Mouse (Mus musculus) leukemia stem cell, adult 10-12 weeks (primary cell): ENCODE data around the gene Lalba. TPM values are rescaled to one million over a fixed set of nuclear protein-coding genes. Genes with fewer than 3 reads are reported as not detected.

Experiments used
- polyA plus RNA-seq: library from polyadenylated mRNA; stranded (reverse); fragments of >175 nt; gene quantifications from 2 replicates; pipeline ENCODE4 v1.2.3, GENCODE M21; 2012; ENCODE audit warnings: low replicate concordance

Lalba gene
- not detected in 2 replicates for polyA plus RNA-seq

DNA sequence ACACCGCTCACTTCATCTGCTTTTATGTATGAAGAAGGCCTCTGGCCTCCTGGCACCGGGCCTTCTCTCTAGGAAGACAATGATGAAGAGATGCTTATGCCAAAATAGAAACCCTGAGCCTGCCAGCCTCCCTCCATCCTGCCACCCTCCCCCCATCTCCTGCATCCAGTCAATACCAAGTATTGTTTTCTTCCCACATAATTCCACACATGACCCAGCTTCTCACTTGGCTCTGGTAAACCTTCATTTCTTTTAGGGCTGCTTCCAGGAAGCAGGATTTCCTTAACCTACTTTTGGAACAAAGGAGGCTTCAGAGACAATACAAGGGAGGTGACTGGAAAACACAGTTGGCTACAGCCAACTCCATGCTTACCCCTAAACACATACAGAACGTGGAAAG lies at the start of gene Lalba:
Gene Lalba (minus strand): TSS at position 21 of the 400 bp plus-strand sequence.

DNA sequence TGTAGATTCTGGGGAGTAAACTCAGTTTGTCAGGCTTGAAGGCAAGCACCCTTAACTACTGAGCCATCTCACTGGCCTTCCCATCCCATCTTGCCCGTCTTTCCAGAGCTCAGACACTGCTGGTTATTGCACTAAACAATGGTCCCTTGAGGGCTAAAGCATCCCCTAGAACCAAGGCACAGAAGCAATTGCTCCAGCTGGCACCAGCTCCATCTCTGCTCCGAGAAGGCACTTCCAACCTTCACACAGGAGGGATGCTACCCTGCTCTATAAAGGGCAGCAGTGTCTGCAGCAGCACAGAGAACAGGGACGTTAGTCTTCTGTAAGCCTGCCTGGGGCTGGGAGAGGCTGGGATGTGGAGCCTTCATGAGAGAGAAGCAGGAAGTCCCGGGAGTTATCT lies 9.6 kb upstream of the Lalba start, which contains the start of gene Olfr279:
Gene Olfr279 (plus strand): TSS at position 301 of the 400 bp plus-strand sequence.

DNA sequence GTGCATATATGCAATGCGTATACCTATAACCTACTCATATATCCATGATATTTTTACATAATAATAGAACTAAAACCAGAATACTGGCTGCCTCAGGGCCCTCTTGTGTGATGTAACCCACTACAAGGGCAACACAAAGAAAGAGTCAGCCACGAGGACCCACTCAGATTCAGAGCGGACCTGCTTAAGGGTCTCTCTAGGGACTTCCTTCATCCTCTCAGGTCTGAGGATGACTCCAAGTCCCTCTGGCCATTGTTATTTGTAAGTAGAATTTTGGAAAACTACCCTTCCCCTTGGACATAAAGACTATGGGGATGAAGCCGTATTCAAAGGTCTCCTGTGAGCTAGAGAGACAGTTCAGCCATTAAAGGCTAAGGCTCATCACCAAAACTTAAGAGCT lies 12.9 kb downstream of the Lalba start, which contains the start of gene OR5BS1P:
Gene OR5BS1P (plus strand): TSS at position 301 of the 400 bp plus-strand sequence.

DNA sequence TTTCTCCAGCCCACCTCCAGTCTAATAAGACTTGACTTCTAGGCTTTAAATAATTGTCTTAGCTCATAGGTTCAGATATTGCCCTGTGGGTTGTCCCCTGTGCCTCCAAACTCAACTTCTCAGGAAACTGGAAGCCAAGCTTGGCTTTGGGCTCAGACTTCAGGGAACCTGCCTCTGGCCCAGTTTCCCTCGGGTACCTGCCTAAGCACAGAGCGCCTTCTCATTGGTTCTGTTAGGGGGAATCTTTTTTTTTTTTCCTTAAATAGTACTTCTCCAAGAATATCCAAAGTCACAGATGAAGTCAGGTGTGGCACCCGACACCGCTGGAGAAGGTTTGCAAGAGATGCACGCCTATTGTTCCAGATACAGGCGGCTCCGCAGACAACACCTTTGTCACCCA lies 30.2 kb downstream of the Lalba start, which contains the start of gene Olfr281:
Gene Olfr281 (plus strand): TSS at position 301 of the 400 bp plus-strand sequence.

DNA sequence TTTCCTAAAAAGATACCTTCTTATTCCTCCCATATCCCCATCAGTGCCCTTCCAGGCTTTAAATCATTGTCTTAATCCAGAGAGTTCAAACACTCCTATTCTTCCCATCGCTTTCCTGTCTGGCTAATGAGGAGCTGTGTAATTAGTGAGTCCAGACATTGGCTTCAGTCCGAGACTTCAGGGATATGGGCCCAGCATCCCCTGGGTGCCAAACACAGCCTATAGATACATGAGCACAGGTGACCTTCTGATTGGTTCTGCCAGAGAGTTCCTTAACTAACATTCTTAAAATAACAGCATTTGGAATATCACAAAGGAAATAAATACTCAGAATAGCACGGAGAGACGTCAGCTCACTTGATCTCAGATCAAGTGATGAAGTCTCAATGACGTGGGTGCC lies 51.6 kb downstream of the Lalba start, which contains the start of gene Olfr282:
Gene Olfr282 (plus strand): TSS at position 301 of the 400 bp plus-strand sequence.

Other genes starting within 250 kb of the Lalba start
- gene Olfr286, start 248.3 kb downstream of the Lalba start, polyA plus RNA-seq: not detected in 2 replicates
- gene H1fnt, start 225.4 kb downstream of the Lalba start, polyA plus RNA-seq: not detected in 2 replicates
- gene Zfp641, start 186.6 kb downstream of the Lalba start, polyA plus RNA-seq: 0.03 TPM in 1 of 2 replicates, not detected in the other
- gene Olfr285, start 165.4 kb downstream of the Lalba start, polyA plus RNA-seq: not detected in 2 replicates
- gene Olfr284, start 141.7 kb downstream of the Lalba start, polyA plus RNA-seq: not detected in 2 replicates
- gene Olfr283, start 101.8 kb downstream of the Lalba start, polyA plus RNA-seq: 0.09 TPM in 1 of 2 replicates, not detected in the other
- not detected in 2 replicates for gene Olfr282, start 51.5 kb downstream of the Lalba start, polyA plus RNA-seq
- not detected in 2 replicates for gene Olfr281, start 30.1 kb downstream of the Lalba start, polyA plus RNA-seq
- 0.08 TPM in 1 of 2 replicates, not detected in the other for gene OR5BS1P, start 12.8 kb downstream of the Lalba start, polyA plus RNA-seq
- 0.26 TPM in 1 of 2 replicates, not detected in the other for gene Olfr279, start 9.7 kb upstream of the Lalba start, polyA plus RNA-seq
- gene Kansl2, start 51.5 kb upstream of the Lalba start, polyA plus RNA-seq: 15.3 and 23.6 TPM in 2 replicates
- gene Ccnt1, start 88.2 kb upstream of the Lalba start, polyA plus RNA-seq: 3.5 and 6.5 TPM in 2 replicates
- gene 4930415O20Rik, start 88.3 kb upstream of the Lalba start, polyA plus RNA-seq: not detected in 2 replicates
- gene Adcy6, start 127.4 kb upstream of the Lalba start, polyA plus RNA-seq: 28.3 and 35.6 TPM in 2 replicates
- 2.2 and 5.7 TPM in 2 replicates for gene Cacnb3, start 148.1 kb upstream of the Lalba start, polyA plus RNA-seq
- gene Ddx23, start 180.2 kb upstream of the Lalba start, polyA plus RNA-seq: 83.8 and 103 TPM in 2 replicates
- gene Rnd1, start 194.7 kb upstream of the Lalba start, polyA plus RNA-seq: 0.23 and 0.60 TPM in 2 replicates
- not detected in 2 replicates for gene Ccdc65, start 225.5 kb upstream of the Lalba start, polyA plus RNA-seq
- 2.6 and 5.6 TPM in 2 replicates for gene Fkbp11, start 245.5 kb upstream of the Lalba start, polyA plus RNA-seq